Mouse (Mus musculus) brain, embryonic 14.5 days (tissue): Measurements from ENCODE around the gene Atg4b. TPM values are rescaled to one million over a fixed set of nuclear protein-coding genes. Genes with fewer than 3 reads are reported as not detected.
A peak's percentile ranks its signal among the peaks of the same experiment; 100 is the strongest.

Source experiments
- DNase-seq: peaks from one replicate; pipeline ENCODE4 v3.0.0-alpha.2; 2011; ENCODE audit warnings: low read depth
- CTCF ChIP-seq: fragments of 200-500 bp; IDR thresholded peaks from 2 replicates; pipeline ENCODE4 v1.5.1; 2012; ENCODE audit warnings: inconsistent platforms, mild to moderate bottlenecking, moderate library complexity, borderline replicate concordance; ENCODE audit not compliant: insufficient read depth, insufficient read length; ENCODE audit errors: extremely low read depth
- POLR2A ChIP-seq: fragments of 200-500 bp; IDR thresholded peaks from 2 replicates; pipeline ENCODE4 v1.6.1; 2012; ENCODE audit warnings: mild to moderate bottlenecking, inconsistent platforms, borderline replicate concordance; ENCODE audit not compliant: poor library complexity, insufficient read depth, insufficient read length, severe bottlenecking; ENCODE audit errors: extremely low read depth
- polyA plus RNA-seq: library from polyadenylated mRNA; depleted of rRNA; stranded (reverse); fragments of >200 nt; gene quantifications from 2 replicates; pipeline ENCODE4 v1.2.3, GENCODE M21; 2012

Atg4b gene
- polyA plus RNA-seq, 1 experiment: 78.1 TPM

DNA sequence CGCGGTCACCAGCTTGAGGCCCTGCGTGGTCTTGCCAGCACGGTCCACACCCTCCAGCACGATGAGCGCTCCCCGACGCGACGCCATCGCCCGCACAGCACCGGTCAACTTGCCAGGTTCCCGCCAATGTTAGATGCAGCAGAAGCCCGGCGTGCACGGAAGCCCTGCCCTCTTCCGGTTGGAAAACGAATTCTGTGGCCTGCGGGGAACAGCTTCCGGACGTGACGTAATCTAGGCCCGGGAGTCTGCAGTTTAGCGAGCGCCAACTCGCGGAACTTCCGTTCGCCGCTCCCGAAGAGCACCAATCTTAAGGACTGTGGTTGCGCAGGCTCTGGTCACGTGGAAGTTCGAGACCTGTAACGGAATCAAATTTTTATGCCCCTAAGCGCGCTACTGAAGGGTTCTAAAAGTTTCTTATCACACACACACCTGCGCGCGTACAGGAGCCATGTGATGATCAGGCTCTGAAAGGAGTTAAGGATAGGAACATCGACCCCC lies 50.5 kb downstream of the Atg4b start, which contains the start of gene Dtymk:
Gene Dtymk (minus strand): TSS at position 194 of the 498 bp plus-strand sequence.
- TF ChIP-seq CTCF (peak; percentile 49; the same call in 1 of the 2 replicates), POLR2A (0 out of 2 replicates have a peak, but pooled peaks have one; percentile 28)
- DNase-seq: peak; percentile 99

- no peak for TF ChIP-seq CTCF
- TF ChIP-seq POLR2A: no peak
- no peak for DNase-seq
Observed at GRCm38 (mm10) chr1:93802771-93803170, 51.5 kb downstream of the Atg4b start.

- DNase-seq: peak; percentile 99
- TF ChIP-seq POLR2A (peak; percentile 51; the same call in 1 of the 2 replicates), CTCF (peak; percentile 96)
Observed at GRCm38 (mm10) chr1:93803556-93804507, 52.5 kb downstream of the Atg4b start, which contains the start of gene Ing5. Gene Ing5, plus strand, starts transcription at chr1:93803965.

GRCm38 (mm10) chr1:93804818-93805217 lies 53.5 kb downstream of the Atg4b start:
- no peak for DNase-seq
- TF ChIP-seq POLR2A (no peak), CTCF (no peak)

DNA sequence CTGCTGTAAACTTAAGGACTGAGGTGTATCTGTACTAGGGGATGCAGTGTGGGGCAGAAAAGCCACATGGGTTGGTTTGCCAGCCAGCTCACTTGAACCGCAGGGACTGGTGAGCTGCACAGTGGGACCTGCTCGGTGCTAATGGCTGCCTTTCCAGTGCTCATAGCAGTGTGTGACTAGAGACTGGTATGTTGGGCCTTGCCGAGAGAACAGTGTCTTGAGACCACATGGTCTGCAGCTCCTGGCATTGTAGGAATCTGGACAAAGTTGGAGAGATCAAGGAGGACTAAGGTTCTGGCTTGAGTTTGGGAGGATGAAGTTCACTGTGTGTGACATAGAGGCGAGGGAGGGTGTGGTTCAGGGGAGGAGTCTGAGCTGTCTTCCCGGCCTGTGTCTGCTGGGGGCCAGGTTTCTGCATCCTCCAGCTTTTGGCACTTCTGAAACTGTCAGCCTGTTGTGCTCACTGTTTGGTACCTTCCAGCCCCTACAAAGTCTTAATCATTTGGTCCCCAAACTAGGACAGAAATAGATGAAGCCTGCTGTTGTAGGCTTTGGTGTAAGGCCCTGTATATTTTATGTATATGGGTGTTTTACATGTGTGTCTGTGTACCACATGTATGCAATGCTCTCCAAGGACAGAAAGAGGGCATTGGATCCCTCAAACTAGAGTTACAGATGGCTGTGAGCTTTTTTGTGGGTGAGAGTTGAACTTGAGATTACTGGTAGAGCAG lies 54.1 kb downstream of the Atg4b start:
- TF ChIP-seq CTCF (no peak), POLR2A (no peak)
- DNase-seq: no peak

GRCm38 (mm10) chr1:93808871-93809270 lies 57.6 kb downstream of the Atg4b start:
- no peak for DNase-seq
- TF ChIP-seq CTCF (no peak), POLR2A (no peak)

DNA sequence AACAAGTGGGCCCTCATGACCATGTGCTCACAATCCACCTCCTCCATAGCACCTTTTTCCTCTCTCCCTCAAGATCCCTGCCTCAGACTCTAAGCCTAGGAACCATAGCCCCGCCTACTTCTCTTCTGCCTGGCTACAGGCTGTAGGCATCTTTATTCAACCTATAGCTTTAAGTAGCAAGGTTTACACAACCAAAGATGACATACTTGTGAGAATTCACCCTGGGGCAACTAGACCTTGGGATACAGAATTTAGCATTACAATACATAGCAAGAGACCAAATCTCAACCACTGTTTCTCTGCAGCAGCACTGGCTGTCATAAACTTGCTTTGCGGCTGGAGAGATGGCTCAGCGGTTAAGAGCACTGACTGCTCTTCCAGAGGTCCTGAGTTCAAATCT lies 58.7 kb downstream of the Atg4b start:
- no peak for TF ChIP-seq CTCF
- TF ChIP-seq POLR2A: no peak
- DNase-seq: no peak

DNA sequence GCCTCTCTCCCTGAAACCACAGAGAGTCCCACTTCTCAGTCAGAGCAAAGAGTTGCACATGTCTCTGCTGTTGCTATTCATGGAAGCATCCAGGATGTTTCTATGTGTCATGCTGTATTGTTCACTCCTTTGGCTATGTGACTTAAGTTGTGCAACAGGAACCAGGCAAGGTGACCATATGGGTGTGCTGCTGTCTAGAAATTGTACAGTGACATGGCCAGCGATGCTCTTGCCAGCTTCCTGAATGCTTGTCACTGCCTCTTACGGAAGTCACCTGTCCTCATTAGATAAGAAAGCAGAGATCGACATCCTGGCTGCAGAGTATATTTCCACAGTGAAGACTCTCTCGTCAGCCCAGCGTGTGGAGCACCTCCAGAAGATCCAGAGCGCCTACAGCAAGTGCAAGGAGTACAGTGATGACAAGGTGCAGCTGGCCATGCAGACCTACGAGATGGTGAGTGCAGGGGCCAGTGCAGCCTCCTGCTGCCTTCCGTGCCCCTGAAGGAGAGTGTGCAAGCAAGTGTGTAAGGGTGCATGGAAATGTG lies 60.3 kb downstream of the Atg4b start:
- no peak for DNase-seq
- TF ChIP-seq CTCF (no peak), POLR2A (no peak)

DNA sequence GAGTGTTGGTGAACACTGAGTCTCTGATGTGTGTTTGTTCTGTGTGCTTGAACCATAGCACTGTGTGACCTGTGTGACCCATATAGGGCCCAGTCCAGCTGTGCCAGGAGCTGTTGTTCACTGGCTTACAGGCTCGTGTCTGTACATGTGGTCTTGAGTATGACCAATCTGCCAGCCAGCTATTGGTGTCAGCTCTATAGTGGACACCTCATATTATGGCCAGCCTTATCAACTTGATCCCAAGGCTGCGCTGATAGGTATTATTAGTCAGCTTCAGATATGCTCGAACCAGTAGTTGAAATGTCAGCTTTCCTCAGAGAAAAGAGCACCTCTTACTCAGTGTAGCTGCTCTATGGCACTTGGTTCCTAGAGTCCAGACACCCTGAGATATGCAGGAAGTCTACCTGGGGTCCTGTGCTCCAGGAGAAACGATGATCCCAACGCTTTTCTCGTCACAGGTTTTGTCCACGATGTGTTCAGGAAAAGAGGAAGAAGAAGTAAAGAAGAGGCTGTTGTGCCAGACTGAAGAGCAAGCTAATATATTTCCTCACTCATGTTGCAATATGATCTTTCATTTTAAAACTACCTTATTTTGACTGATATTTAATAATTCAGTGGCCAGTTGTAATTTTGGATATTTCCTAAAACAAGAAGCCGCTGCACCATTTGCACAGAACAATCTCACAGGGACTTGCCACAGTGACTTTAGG lies 66.7 kb downstream of the Atg4b start:
- DNase-seq: no peak

DNA sequence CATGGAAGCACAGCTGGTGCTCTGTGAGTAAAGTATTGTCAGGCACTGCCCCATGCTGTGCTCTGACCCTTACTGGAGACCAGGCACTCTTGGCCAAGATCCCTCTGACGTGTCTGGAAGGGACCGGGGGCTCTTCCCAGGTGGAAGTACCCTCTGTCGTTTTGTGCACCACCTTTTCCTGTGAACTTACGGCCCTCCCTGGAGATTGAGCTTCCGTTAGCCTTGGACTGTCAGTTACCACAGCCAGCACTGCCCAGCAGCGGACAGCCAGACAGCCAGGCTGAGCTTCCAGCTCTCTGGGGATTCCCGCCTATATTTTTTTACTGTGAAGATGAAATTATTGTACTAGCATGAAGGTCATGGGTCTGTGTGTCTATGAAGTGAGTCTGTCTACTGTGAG lies 67.4 kb downstream of the Atg4b start:
- TF ChIP-seq CTCF (no peak), POLR2A (no peak)
- DNase-seq: no peak

More for the DNA sequence above, 66.7 kb downstream of the Atg4b start:
- TF ChIP-seq POLR2A (no peak), CTCF (no peak)

DNA sequence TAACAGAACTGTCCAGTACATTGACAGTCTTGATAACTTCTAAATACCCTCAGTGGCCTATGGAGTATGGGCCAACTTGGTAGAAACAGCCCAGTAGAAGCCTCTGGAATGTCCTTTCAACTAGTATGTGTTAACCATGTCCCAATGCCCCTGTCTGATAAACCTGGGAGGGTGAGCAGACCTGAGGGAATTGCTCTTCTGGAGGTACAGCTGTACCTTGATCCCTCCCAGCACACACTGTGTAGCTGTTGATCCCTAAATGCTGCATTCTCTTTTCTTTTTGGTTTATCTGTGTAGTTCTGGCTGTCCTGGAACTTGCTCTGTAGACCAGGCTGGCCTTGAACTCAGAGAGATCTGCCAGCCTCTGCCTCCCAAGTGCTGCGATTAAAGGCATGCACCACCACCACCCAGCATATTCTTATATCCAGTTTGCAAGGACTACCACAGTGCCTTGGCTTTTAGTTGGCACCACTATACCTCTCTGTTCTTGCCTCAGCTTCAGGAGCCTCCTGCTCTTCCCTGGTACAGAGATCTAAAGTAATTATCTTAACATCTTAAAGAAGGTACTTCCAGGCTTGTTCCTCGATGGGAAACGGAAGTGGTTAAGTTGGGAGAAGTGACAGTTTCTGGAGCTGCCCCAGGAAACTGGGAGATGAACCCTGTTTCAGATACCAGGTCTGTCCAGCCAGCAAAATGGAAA lies 72.6 kb downstream of the Atg4b start:
- TF ChIP-seq POLR2A (no peak), CTCF (no peak)
- DNase-seq: no peak
